Mouse (Mus musculus): Measurements from ENCODE around the gene Map3k13. TPM values are rescaled to one million over a fixed set of nuclear protein-coding genes. Genes with fewer than 3 reads are reported as not detected.

Gene Map3k13
- total RNA-seq, 1 experiment from 2014 or later = not detected

GRCm38 (mm10) chr16:21836311-21837072 is 42.3 kb downstream of the Map3k13 start:
- ATAC-seq (replicated peaks; ENCODE audit: insufficient number of reproducible peaks, low FRiP score, low TSS enrichment, poor library complexity, severe bottlenecking) = no peak

DNA sequence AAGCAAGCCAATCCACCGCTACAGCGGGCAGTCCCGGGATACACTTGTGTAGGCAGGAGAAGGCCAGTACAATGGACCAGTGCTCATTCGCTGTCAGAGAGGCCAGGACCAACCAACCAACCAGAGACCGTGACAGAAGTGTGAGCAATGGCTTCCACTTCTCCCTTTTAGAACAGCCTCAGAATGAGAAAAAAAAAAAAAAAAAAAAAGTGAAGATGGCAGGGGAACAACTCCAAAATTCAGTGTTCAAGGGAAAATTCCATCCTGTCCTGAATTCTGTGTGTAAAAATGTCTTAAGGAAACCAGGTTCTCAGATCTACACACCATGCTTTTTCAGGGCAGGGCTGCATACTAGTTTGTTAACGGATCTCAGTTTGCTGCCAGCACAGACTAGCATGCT is 43.5 kb downstream of the Map3k13 start:
- ATAC-seq (replicated peaks; ENCODE audit: insufficient number of reproducible peaks, low FRiP score, low TSS enrichment, poor library complexity, severe bottlenecking) = no peak

- ATAC-seq (replicated peaks; ENCODE audit: insufficient number of reproducible peaks, low FRiP score, low TSS enrichment, poor library complexity, severe bottlenecking) = no peak
Measured at GRCm38 (mm10) chr16:21845800-21846671, 51.9 kb downstream of the Map3k13 start.

GRCm38 (mm10) chr16:21848444-21848843 is 54.3 kb downstream of the Map3k13 start:
- no peak for ATAC-seq (replicated peaks; ENCODE audit: insufficient number of reproducible peaks, low FRiP score, low TSS enrichment, poor library complexity, severe bottlenecking)

- no peak for ATAC-seq (replicated peaks; ENCODE audit: insufficient number of reproducible peaks, low FRiP score, low TSS enrichment, poor library complexity, severe bottlenecking)
Measured at GRCm38 (mm10) chr16:21848847-21849246, 54.7 kb downstream of the Map3k13 start.

DNA sequence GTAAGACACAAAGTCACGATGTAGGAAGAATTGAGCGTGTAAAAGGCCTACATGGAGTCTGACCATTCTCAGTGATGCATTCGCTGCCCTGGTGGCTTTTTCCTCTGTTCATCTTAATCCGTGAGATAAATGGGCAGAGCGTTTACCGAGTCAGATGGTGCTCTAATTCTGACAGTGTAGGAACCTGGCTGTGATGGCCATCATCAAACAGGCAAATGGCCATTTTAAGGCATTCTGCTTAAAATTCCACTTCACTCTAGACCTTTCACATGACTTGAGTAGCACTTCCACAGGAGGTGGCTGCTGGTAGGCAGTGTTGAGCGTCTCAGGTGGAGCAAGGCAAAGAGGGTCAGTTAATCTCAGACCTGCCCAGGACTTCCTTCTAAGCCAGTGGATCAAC is 58.2 kb downstream of the Map3k13 start:
- ATAC-seq (replicated peaks; ENCODE audit: insufficient number of reproducible peaks, low FRiP score, low TSS enrichment, poor library complexity, severe bottlenecking) = no peak

- no peak for ATAC-seq (replicated peaks; ENCODE audit: insufficient number of reproducible peaks, low FRiP score, low TSS enrichment, poor library complexity, severe bottlenecking)
Measured at GRCm38 (mm10) chr16:21853446-21853941, 59.3 kb downstream of the Map3k13 start.

DNA sequence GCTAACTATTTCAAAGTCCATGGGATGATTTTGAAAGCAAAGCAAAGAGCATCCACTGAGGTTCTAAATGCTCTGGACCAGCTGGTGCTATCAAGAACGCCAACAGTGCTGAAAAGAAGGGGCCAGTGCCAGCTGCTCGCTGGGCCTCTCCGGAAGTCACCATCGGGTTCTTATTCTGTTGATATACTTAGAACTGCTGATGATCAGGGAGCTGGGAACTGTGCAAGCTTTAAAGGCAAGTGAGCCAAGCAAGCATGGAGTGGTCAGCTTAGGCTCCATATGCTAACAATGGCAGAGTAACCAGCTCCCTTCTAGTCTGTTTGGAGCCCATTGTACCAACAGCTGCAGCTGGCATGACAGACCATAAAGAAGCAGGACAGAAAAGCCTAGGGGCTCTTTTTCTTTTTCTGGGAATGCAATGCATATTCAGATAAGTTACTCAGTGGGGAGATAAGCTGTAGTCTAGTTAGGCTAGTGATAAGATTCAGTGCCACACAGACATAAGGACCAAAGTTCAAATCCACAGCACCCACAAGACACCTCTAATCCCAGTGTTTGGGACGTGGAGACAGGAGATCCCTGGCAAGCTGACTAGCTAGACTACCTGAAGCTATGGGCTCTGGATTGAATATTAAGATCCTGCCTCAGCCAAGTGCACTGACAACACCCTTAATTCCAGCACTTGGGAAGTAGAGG is 60.6 kb downstream of the Map3k13 start:
- ATAC-seq (replicated peaks; ENCODE audit: insufficient number of reproducible peaks, low FRiP score, low TSS enrichment, poor library complexity, severe bottlenecking) = no peak

DNA sequence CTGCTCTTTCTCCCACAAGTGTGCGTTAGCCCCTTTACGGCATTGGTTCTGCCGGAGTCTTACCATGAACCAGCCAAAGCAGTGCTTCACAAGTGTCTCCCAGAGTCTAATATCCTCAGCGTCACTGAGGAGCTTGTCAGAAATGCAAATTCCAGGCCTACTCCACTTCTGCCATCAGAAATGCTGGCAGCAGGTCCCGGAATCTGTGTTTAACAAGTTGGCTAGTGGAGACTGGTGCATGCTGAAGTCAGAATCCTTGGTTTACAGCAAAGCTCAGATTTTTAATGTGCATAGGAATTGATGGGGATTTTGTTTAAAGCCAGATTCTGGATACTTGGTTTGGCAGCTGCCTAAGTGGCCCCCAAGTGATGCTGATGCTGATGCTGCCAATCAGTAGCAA is 62.0 kb downstream of the Map3k13 start:
- no peak for ATAC-seq (replicated peaks; ENCODE audit: insufficient number of reproducible peaks, low FRiP score, low TSS enrichment, poor library complexity, severe bottlenecking)

- ATAC-seq (replicated peaks; ENCODE audit: insufficient number of reproducible peaks, low FRiP score, low TSS enrichment, poor library complexity, severe bottlenecking) = no peak
Measured at GRCm38 (mm10) chr16:21857126-21857644, 63.0 kb downstream of the Map3k13 start.

GRCm38 (mm10) chr16:21858163-21858562 is 64.0 kb downstream of the Map3k13 start:
- ATAC-seq (replicated peaks; ENCODE audit: insufficient number of reproducible peaks, low FRiP score, low TSS enrichment, poor library complexity, severe bottlenecking) = no peak

DNA sequence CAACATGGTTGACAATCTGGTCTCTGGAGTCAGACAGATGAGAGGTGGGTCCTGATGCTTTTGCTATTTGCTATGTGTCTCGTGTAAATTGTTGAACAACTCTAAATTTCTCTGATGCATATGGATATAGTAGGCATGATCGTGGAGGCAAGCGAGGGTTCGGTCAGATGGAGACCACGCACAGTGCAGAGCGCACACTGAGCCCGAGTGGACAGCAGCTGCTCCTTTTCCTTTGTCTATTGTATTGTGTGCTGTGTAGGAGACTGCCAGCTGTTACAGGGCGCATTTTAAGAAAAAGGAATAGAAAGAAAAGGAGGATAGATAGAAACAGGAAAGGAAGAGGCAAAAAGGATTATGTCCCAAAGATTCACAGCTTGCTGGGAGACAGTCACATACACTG is 64.7 kb downstream of the Map3k13 start:
- no peak for ATAC-seq (replicated peaks; ENCODE audit: insufficient number of reproducible peaks, low FRiP score, low TSS enrichment, poor library complexity, severe bottlenecking)

- ATAC-seq (replicated peaks; ENCODE audit: insufficient number of reproducible peaks, low FRiP score, low TSS enrichment, poor library complexity, severe bottlenecking) = no peak
Measured at GRCm38 (mm10) chr16:21862448-21862847, 68.3 kb downstream of the Map3k13 start.

- no peak for ATAC-seq (replicated peaks; ENCODE audit: insufficient number of reproducible peaks, low FRiP score, low TSS enrichment, poor library complexity, severe bottlenecking)
Measured at GRCm38 (mm10) chr16:21865250-21865982, 71.3 kb downstream of the Map3k13 start.

DNA sequence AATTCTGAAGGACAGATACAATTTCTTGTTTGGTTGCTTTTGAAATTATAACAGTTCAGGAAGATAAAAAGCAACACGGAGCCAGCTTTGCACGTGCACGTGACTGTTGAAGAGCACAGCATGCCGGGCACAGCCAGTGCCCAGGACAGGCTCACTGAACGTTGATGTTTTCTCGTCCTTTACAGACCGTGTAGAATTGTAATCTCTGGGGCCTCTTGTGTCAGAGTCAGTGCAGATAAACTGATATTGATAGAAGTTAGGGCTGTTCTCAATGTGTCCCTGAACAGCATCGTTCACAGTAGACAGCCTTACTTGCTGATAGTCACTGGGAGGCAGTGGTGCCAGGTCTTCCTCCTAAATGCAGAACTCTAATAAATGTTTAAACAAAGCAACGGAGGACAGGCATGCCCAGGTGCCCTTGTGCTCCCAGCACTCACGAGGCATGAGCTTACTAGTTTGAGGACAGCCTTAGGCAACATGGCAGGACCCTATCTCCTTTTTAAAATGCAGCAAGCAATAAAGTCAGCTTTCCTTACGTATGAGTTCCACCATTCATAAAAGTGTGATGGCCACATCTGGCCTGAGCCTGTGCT is 71.9 kb downstream of the Map3k13 start:
- ATAC-seq (replicated peaks; ENCODE audit: insufficient number of reproducible peaks, low FRiP score, low TSS enrichment, poor library complexity, severe bottlenecking) = no peak

DNA sequence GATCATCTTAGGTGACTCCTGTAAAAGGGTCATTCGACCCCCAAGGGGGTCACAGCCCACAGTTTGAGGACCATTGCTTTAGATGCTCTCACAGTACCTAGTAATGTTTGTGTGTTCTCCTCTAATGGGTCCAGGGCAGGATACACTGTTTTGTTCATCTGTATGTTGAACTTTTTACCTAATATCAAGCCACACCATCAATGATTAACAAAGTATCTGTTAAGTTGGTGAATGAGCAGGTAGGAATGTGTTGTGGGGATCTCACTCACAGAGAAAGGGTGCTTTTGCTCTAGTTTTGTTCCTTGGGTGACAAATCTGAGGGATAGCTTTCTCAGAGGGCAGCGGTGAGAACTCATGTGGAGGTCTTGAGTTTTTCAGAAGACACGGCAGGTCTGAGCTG is 73.6 kb downstream of the Map3k13 start:
- ATAC-seq (replicated peaks; ENCODE audit: insufficient number of reproducible peaks, low FRiP score, low TSS enrichment, poor library complexity, severe bottlenecking) = no peak

DNA sequence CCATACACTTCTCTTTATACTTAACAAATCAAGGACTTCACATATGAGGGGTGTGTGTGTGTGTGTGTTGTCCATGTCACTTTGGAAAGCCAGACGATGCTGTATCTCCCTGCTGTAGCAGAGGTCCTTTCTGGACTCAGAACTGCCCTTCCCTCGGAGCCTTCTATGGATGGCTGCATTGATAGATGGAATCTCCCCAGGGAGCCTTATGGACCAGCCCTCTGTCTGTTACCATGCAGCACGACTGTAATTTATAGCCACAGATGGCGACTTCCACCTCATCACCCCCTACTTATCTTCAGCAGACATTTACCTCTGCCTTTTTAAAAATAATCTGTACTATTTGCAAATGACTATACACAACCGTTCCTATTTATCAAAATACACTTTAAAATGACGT is 74.5 kb downstream of the Map3k13 start:
- no peak for ATAC-seq (replicated peaks; ENCODE audit: insufficient number of reproducible peaks, low FRiP score, low TSS enrichment, poor library complexity, severe bottlenecking)

DNA sequence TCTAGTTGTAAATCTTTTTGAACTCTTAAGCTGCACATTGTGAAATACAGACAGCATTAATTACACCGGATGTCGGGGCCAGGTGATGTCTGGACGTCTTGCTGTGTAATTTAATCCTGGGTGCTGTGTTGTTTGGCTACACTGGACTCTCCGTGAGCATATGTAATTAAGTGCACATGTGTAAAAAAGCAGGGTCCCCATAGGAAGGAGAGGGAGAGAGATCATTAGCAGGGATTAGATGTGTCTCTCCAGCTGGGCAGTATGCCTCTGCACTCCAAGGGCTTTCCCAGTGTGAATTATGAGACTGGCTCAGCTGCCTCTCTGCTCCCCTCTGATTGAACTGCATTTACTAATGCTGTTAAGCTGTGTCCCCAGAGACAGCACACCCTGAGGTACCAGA is 75.7 kb downstream of the Map3k13 start:
- no peak for ATAC-seq (replicated peaks; ENCODE audit: insufficient number of reproducible peaks, low FRiP score, low TSS enrichment, poor library complexity, severe bottlenecking)

Data from monocyte, adult 5-6 weeks (primary cell).